Mouse (Mus musculus) activated CD4-positive, CD25-positive, alpha-beta regulatory T cell (primary cell): ENCODE data around the gene Zfp868. TPM values are rescaled to one million over a fixed set of nuclear protein-coding genes. Genes with fewer than 3 reads are reported as not detected.

Experiments
- polyA plus RNA-seq, 2 experiments: library from polyadenylated mRNA; unstranded; fragments of 100-300 nt; shearing (Covaris generic); gene quantifications; one replicate each; pipeline ENCODE4 v1.2.1; 2017

Gene Zfp868
- polyA plus RNA-seq = 10 to 100 TPM; 23.8 to 32.6 TPM

GRCm38 (mm10) chr8:69625095-69625789, at the start of gene Zfp868:
Zfp868 (minus strand) TSS chr8:69625548.

GRCm38 (mm10) chr8:69654358-69654981, 29.1 kb upstream of the Zfp868 start, which contains the start of gene Zfp964:
Zfp964 (plus strand) TSS chr8:69654479.

Other genes with a start within 250 kb of the Zfp868 start
- gene Gm9495, start 172.0 kb downstream of the Zfp868 start, polyA plus RNA-seq = under 1 TPM in 1 of 2 experiments, not detected in 1; 0.27 TPM
- gene Gm7697, start 102.6 kb downstream of the Zfp868 start, polyA plus RNA-seq = not detected
- under 1 TPM; 0.05 to 0.76 TPM for gene Zfp964, start 28.9 kb upstream of the Zfp868 start, polyA plus RNA-seq
- gene Zfp869, start 85.2 kb upstream of the Zfp868 start, polyA plus RNA-seq = 10 to 100 TPM; 43.9 to 46.1 TPM
- gene Zfp963, start 124.4 kb upstream of the Zfp868 start, polyA plus RNA-seq = 1 to 10 TPM; 6.7 to 7.0 TPM
- gene Gm20422, start 149.3 kb upstream of the Zfp868 start, polyA plus RNA-seq = 1 to 10 TPM in 1 of 2 experiments, not detected in 1; 1.5 TPM
- gene Atp13a1, start 165.6 kb upstream of the Zfp868 start, polyA plus RNA-seq = 10 to 100 TPM; 69.0 to 89.0 TPM
- 10 to 100 TPM; 26.1 to 26.9 TPM for gene Zfp866, start 165.6 kb upstream of the Zfp868 start, polyA plus RNA-seq
- gene Gmip, start 183.1 kb upstream of the Zfp868 start, polyA plus RNA-seq = 100 to 1,000 TPM; 107 to 114 TPM
- under 1 TPM; 0.37 to 0.45 TPM for gene Lpar2, start 196.9 kb upstream of the Zfp868 start, polyA plus RNA-seq
- gene Pbx4, start 206.9 kb upstream of the Zfp868 start, polyA plus RNA-seq = 10 to 100 TPM; 10.4 to 18.6 TPM